Mouse (Mus musculus) forebrain, embryonic 11.5 days (tissue): ENCODE measurements at regions not wholly inside any gene's neighbourhood (a gene's known extent, or its start where the extent isn't known, plus 50 kb on each side); places are given as distances from the start of the nearest gene placed in this dataset.

ENCODE experiments used
- ATAC-seq: fragments of 200-750 bp; cut with Nextera tagmentation; replicated peaks from 2 replicates; pipeline ENCODE4 v1.8.0; 2017; ENCODE audit warnings: moderate TSS enrichment; ENCODE audit not compliant: low FRiP score
- DNase-seq: peaks from one replicate; pipeline ENCODE4 v3.0.0-alpha.2; 2017; ENCODE audit warnings: low spot score
- H3K27ac ChIP-seq: fragments of 300-500 bp; sonication (generic); 2 replicates; pipeline ENCODE4 v1.5.1; 2014; ENCODE audit warnings: low read depth, low read length
- H3K27me3 ChIP-seq: fragments of 300-500 bp; sonication (generic); 2 replicates; pipeline ENCODE4 v1.6.1; 2014; ENCODE audit warnings: mild to moderate bottlenecking, low read length, mixed read lengths; ENCODE audit not compliant: control insufficient read depth, insufficient read depth
- H3K36me3 ChIP-seq: fragments of 300-500 bp; sonication (generic); 2 replicates; pipeline ENCODE4 v1.6.1; 2014; ENCODE audit warnings: mild to moderate bottlenecking, low read length, moderate library complexity, mixed read lengths; ENCODE audit not compliant: control insufficient read depth, insufficient read depth
- H3K4me1 ChIP-seq: fragments of 300-500 bp; sonication (generic); replicated peaks from 2 replicates; pipeline ENCODE4 v1.6.1; 2014; ENCODE audit warnings: low read length, mixed read lengths; ENCODE audit not compliant: control insufficient read depth, insufficient read depth
- H3K4me2 ChIP-seq: fragments of 300-500 bp; sonication (generic); 2 replicates; pipeline ENCODE4 v1.6.1; 2014; ENCODE audit warnings: low read depth, mild to moderate bottlenecking, low read length, moderate library complexity, mixed read lengths; ENCODE audit not compliant: severe bottlenecking
- H3K4me3 ChIP-seq: fragments of 300-500 bp; sonication (generic); 2 replicates; pipeline ENCODE4 v1.5.1; 2014; ENCODE audit warnings: low read depth, low read length
- H3K9ac ChIP-seq: fragments of 300-500 bp; sonication (generic); 2 replicates; pipeline ENCODE4 v1.6.1; 2014; ENCODE audit warnings: low read length
- H3K9me3 ChIP-seq: fragments of 300-500 bp; sonication (generic); 2 replicates; pipeline ENCODE4 v1.6.1; 2016; ENCODE audit warnings: low read length, mixed read lengths; ENCODE audit not compliant: control insufficient read depth
- WGBS: fragments of 180-500 bp; shearing (Covaris S2); extraction: QIAGEN DNeasy Blood & Tissue Kit; methylation state at CpG from one replicate; pipeline ENCODE4 v1.1.7; 2014; 5-methylcytosine and 5-hydroxymethylcytosine counted together

- ATAC-seq = no peak
- Histone ChIP-seq H3K27me3 (no peaks in the 10 kb centered on the region), H3K4me1 (no peaks in the 10 kb centered on the region), H3K4me3 (no peak overlapping the region), H3K4me2 (no peak overlapping the region), H3K36me3 (no peaks in the 10 kb centered on the region), H3K27ac (no peak overlapping the region), H3K9me3 (no peaks in the 10 kb centered on the region), H3K9ac (no peak overlapping the region)
- WGBS = 72% methylated on average over 6 of the region's 6 CpGs
- DNase-seq = no peak
Observed at GRCm38 (mm10) chr1:35242849-35243248, 393.1 kb downstream of the Plekhb2 start.

GRCm38 (mm10) chr1:35243339-35243738 is 393.6 kb downstream of the Plekhb2 start:
- Histone ChIP-seq H3K9ac (no peak overlapping the region), H3K4me3 (no peak overlapping the region), H3K9me3 (no peaks in the 10 kb centered on the region), H3K27ac (no peak overlapping the region), H3K27me3 (no peaks in the 10 kb centered on the region), H3K4me2 (no peak overlapping the region), H3K36me3 (no peaks in the 10 kb centered on the region), H3K4me1 (no peaks in the 10 kb centered on the region)
- 87% methylated on average over 6 of the region's 6 CpGs for WGBS
- DNase-seq (no peak), ATAC-seq (no peak)

GRCm38 (mm10) chr1:35265125-35265524 is 415.3 kb downstream of the Plekhb2 start:
- ATAC-seq = no peak

GRCm38 (mm10) chr1:35266626-35267025 is 416.9 kb downstream of the Plekhb2 start:
- Histone ChIP-seq H3K4me2 (no peak overlapping the region), H3K27me3 (no peaks in the 10 kb centered on the region), H3K9ac (no peak overlapping the region), H3K27ac (no peak overlapping the region), H3K9me3 (no peaks in the 10 kb centered on the region), H3K4me3 (no peak overlapping the region), H3K4me1 (no peaks in the 10 kb centered on the region), H3K36me3 (no peaks in the 10 kb centered on the region)
- 62% methylated on average over 7 of the region's 7 CpGs for WGBS
- ATAC-seq (no peak), DNase-seq (no peak)

More at GRCm38 (mm10) chr1:35265125-35265524, 415.3 kb downstream of the Plekhb2 start:
- no peaks in the 10 kb centered on the region for H3K4me1 ChIP-seq
- H3K27ac ChIP-seq = no peak overlapping the region
- no peak overlapping the region for H3K4me2 ChIP-seq
- no peaks in the 10 kb centered on the region for H3K36me3 ChIP-seq
- no peaks in the 10 kb centered on the region for H3K27me3 ChIP-seq
- no peak overlapping the region for H3K9ac ChIP-seq
- DNase-seq = no peak
- H3K9me3 ChIP-seq = no peaks in the 10 kb centered on the region
- WGBS = 94% methylated on average over 1 of the region's 1 CpGs
- H3K4me3 ChIP-seq = no peak overlapping the region

GRCm38 (mm10) chr1:35267883-35268282 is 418.1 kb downstream of the Plekhb2 start:
- no peak for DNase-seq
- H3K4me1 ChIP-seq = no peaks in the 10 kb centered on the region
- WGBS = 87% methylated on average over 7 of the region's 7 CpGs
- H3K4me2 ChIP-seq = no peak overlapping the region
- H3K27ac ChIP-seq = no peak overlapping the region
- H3K9ac ChIP-seq = no peak overlapping the region
- H3K4me3 ChIP-seq = no peak overlapping the region
- H3K27me3 ChIP-seq = no peaks in the 10 kb centered on the region
- no peaks in the 10 kb centered on the region for H3K36me3 ChIP-seq
- H3K9me3 ChIP-seq = no peaks in the 10 kb centered on the region
- ATAC-seq = no peak

- Histone ChIP-seq H3K9me3 (no peaks in the 10 kb centered on the region), H3K9ac (no peak overlapping the region), H3K4me2 (no peak overlapping the region), H3K27ac (no peak overlapping the region), H3K4me3 (no peak overlapping the region), H3K27me3 (no peaks in the 10 kb centered on the region), H3K36me3 (no peaks in the 10 kb centered on the region), H3K4me1 (no peaks in the 10 kb centered on the region)
- WGBS = 93% methylated on average over 8 of the region's 8 CpGs
- ATAC-seq (no peak), DNase-seq (no peak)
Observed at GRCm38 (mm10) chr1:35274978-35275377, 425.2 kb downstream of the Plekhb2 start.
